8 mouse cellular contexts compared by ENCODE assay signal in genomic region chr6:72164321-72165275, GRCm38 (mm10).
A peak's percentile ranks its signal among the peaks of the same experiment; 100 is the strongest.
DNase-seq lines count a peak whose midpoint lies in the region; ATAC-seq and TF ChIP-seq lines count a peak whose summit lies in the region.

No protein-coding gene starts in this region.

- peaks cover 6% of the 10 kb centered on the region for H3K4me1 ChIP-seq in bone marrow, adult 2 months (ENCODE audit: control insufficient read depth, insufficient read depth, low read length)
- 0 out of 2 replicates have a peak, but pooled peaks cover 3% of the 10 kb centered on the region for H3K4me1 ChIP-seq in embryonic facial prominence, embryonic 14.5 days (ENCODE audit: control insufficient read depth, insufficient read depth, low read length)
- peaks cover 8% of the 10 kb centered on the region for H3K4me1 ChIP-seq in limb, embryonic 13.5 days
- H3K4me1 ChIP-seq in midbrain, embryonic 15.5 days = peaks cover 5% of the 10 kb centered on the region; the same call in 1 of the 2 replicates

- H3K9ac ChIP-seq in embryonic facial prominence, embryonic 14.5 days (ENCODE audit: low read depth, low read length) = no peak overlapping the region; the same call in 1 of the 2 replicates
- H3K9ac ChIP-seq in limb, embryonic 13.5 days = 0 out of 2 replicates have a peak overlapping the region, but pooled peaks have one; percentile 39
- H3K9ac ChIP-seq in midbrain, embryonic 15.5 days = no peak overlapping the region

- no peaks in the 10 kb centered on the region for H3K27me3 ChIP-seq in embryonic facial prominence, embryonic 14.5 days (replicated peaks; ENCODE audit: control insufficient read depth, insufficient read depth, low read length)
- no peaks in the 10 kb centered on the region for H3K27me3 ChIP-seq in limb, embryonic 13.5 days
- H3K27me3 ChIP-seq in midbrain, embryonic 15.5 days (replicated peaks) = no peaks in the 10 kb centered on the region

- no peak for TF ChIP-seq POLR2A in bone marrow, adult 2 months (IDR thresholded peaks at IDR 0.05; ENCODE audit: borderline replicate concordance, control insufficient read depth, low read depth, low read length)

- DNase-seq in A20 (ENCODE audit: low read depth, low spot score) = peak; percentile 67
- peak; percentile 92 for DNase-seq in embryonic facial prominence, embryonic 14.5 days (ENCODE audit: low spot score)
- DNase-seq in heart, adult 9 months (ENCODE audit: low spot score in 2 of 2) = peak; percentile 66 to 86
- DNase-seq in kidney, adult 9 months = peak; percentile 87
- peak; percentile 69 to 87 for DNase-seq in spleen, adult 18-20 months

- 0 out of 2 replicates have a peak overlapping the region, but pooled peaks have one; percentile 16 for H3K4me2 ChIP-seq in embryonic facial prominence, embryonic 14.5 days (ENCODE audit: low read depth, low read length)
- peak overlapping the region; percentile 19; the same call in 1 of the 2 replicates for H3K4me2 ChIP-seq in limb, embryonic 13.5 days (replicated peaks)
- no peak overlapping the region for H3K4me2 ChIP-seq in midbrain, embryonic 15.5 days

- no peaks in the 10 kb centered on the region for H3K9me3 ChIP-seq in embryonic facial prominence, embryonic 14.5 days (ENCODE audit: control insufficient read depth, low read length)
- H3K9me3 ChIP-seq in limb, embryonic 13.5 days = no peaks in the 10 kb centered on the region
- H3K9me3 ChIP-seq in midbrain, embryonic 15.5 days = no peaks in the 10 kb centered on the region

- 18% methylated on average over 20 of the region's 20 CpGs for WGBS in bone marrow, adult 2 months
- WGBS in embryonic facial prominence, embryonic 14.5 days = 17% methylated on average over 20 of the region's 20 CpGs
- WGBS in limb, embryonic 13.5 days = 23% methylated on average over 20 of the region's 20 CpGs
- whole genome bisulfite sequencing in midbrain, embryonic 15.5 days = 20% methylated on average over 20 of the region's 20 CpGs

- no peak overlapping the region for H3K4me3 ChIP-seq in bone marrow, adult 2 months (replicated peaks; ENCODE audit: control insufficient read depth, low read depth, low read length)
- H3K4me3 ChIP-seq in embryonic facial prominence, embryonic 14.5 days (ENCODE audit: low read depth, low read length) = no peak overlapping the region
- 0 out of 2 replicates have a peak overlapping the region, but pooled peaks have one; percentile 1 for H3K4me3 ChIP-seq in limb, embryonic 13.5 days
- no peak overlapping the region for H3K4me3 ChIP-seq in midbrain, embryonic 15.5 days

- peak overlapping the region; percentile 9; the same call in 1 of the 2 replicates for H3K27ac ChIP-seq in bone marrow, adult 2 months (ENCODE audit: control insufficient read depth, insufficient read depth, low read depth, low read length, poor library complexity)
- no peak overlapping the region for H3K27ac ChIP-seq in embryonic facial prominence, embryonic 14.5 days (replicated peaks; ENCODE audit: low read depth, low read length)
- H3K27ac ChIP-seq in limb, embryonic 13.5 days = no peak overlapping the region
- H3K27ac ChIP-seq in midbrain, embryonic 15.5 days = no peak overlapping the region

- H3K36me3 ChIP-seq in embryonic facial prominence, embryonic 14.5 days (ENCODE audit: control insufficient read depth, insufficient read depth, low read length) = no peaks in the 10 kb centered on the region
- H3K36me3 ChIP-seq in limb, embryonic 13.5 days = no peaks in the 10 kb centered on the region
- no peaks in the 10 kb centered on the region for H3K36me3 ChIP-seq in midbrain, embryonic 15.5 days (replicated peaks)

- peak; percentile 98 for TF ChIP-seq CTCF in bone marrow, adult 2 months (IDR thresholded peaks at IDR 0.05; ENCODE audit: control insufficient read depth, insufficient read depth, low read length)

- peak; percentile 93 for ATAC-seq in embryonic facial prominence, embryonic 14.5 days (ENCODE audit: low read depth)
- ATAC-seq in limb, embryonic 13.5 days (ENCODE audit: low FRiP score, low read depth) = peak; percentile 92
- ATAC-seq in midbrain, embryonic 15.5 days (replicated peaks) = peak; percentile 93
